Mouse (Mus musculus) stomach, postnatal 0 days (tissue): Measurements from ENCODE around the gene Nhp2.

Source experiments
- CTCF ChIP-seq: IDR thresholded peaks from 2 replicates; pipeline ENCODE4 v1.5.1; 2016; ENCODE audit warnings: antibody characterized with exemption, low read depth, mild to moderate bottlenecking, moderate library complexity
- EP300 ChIP-seq: optimal IDR thresholded peaks from 2 replicates; pipeline ENCODE3; 2016; ENCODE audit warnings: antibody characterized with exemption

DNA sequence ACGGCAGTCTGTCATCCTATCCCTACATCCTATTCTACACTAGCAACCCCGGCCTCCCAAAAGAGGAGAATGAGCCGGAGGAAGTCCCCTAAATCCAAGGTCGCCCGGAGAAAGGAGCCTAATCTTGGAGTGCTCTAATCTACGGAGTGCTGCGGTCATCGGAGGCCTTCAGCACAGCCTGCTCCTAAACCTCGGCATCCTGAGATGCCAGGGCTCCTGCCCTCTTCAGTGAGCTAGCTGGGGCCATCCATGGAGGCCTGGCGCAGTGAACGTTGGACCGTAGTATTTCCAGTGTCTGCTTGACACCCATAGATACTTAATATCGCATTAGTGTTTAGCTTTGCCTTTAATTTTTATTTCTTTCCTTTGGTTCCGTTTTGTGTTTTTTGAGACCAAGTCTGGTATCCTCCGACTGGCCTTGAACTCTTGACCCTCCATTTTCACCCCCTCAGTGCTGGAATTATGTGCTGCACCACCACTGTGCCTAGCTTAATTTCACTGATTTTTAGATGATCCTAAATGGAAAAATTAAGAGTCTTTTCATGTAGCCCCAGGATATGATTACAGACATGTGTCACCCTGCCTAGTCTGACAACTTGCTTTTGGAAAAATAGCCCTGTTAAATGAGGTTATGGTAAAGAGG lies 12.3 kb upstream of the Nhp2 start:
- TF ChIP-seq CTCF (no peak), EP300 (no peak)
